Mouse (Mus musculus): ENCODE results near the gene Gm8265.
"Not testable (repeated sequence)": the region's sequence is repeated elsewhere in the genome, so short reads cannot be mapped to it uniquely, and the experiment has no call there.

The Gm8265 gene

GRCm38 (mm10) chr14:5632928-5633327 lies at the start of gene Gm8265:
Gm8265 (minus strand) TSS chr14:5633028.
- in situ Hi-C loops (cut with MboI, MseI), result not testable (repeated sequence)
